Mouse (Mus musculus): ENCODE measurements around the gene Pnma3.
A peak's percentile ranks its signal among the peaks of the same experiment; 100 is the strongest.
"Not testable (repeated sequence)": the region's sequence is repeated elsewhere in the genome, so short reads cannot be mapped to it uniquely, and the experiment has no call there.

Pnma3 gene

GRCm38 (mm10) chrX:73064415-73064793 is at the start of gene Pnma3:
TSS of gene Pnma3 (plus strand) at chrX:73064787.
- DNase-seq, result no peak

GRCm38 (mm10) chrX:73037003-73037402 is 27.6 kb upstream of the Pnma3 start, which contains the start of gene Pnma5:
TSS of gene Pnma5 (minus strand) at chrX:73037103.
- DNase-seq, result no peak

GRCm38 (mm10) chrX:73038831-73039230 is 25.8 kb upstream of the Pnma3 start:
- no peak for DNase-seq

DNA sequence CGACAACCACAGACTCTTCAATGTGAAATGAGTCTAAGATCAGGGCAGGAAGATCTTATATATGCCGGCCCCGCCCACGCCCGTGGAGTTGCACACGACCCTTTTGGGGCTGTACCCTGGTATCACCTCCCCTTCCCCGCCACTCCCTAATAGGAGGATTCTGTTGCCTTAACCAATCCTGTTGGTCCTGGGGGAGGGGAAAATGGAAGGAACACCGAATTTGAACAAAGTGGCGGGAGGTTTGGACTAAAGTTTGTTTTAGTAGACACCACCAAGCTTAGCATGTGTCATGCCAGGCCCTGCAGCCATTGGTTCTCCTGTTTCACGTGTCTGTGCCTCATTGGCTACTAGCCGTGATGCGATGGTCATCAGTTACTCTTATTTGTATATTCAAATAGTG is 24.9 kb upstream of the Pnma3 start:
- no peak for DNase-seq

DNA sequence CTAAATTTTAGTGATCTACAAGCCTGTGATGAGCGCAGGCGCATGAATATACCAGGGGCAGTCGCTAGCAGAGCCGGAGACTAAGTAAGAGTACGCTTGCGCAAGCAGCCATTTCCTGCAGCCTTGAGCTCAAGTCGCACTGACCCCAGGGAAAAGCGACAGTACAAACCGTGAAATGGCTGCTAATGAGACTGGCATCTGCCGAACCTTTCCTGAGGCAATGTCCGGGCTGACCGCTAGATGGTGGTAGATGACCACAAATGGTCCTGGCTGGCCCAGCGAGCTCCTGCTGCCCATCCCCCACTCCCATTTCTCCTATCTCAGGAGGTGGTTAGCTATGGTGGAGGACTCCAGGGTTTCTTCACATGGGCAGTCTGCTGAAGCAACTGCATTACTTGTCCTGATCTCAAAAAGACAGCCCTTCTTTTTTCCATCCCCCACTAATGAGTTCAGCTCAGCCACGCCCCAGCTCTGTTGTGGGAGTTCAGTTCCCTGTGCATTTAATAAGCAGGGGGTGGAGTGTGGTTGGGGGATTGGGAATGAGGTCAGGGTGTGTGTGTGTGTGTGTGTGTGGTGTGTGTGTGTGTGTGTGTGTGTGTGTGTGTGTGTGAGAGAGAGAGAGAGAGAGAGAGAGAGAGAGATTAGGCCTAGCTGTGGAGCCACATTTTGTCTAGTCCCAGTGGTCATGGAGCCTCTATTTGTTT is 10.6 kb upstream of the Pnma3 start:
- DNase-seq, result peak; percentile 95

DNA sequence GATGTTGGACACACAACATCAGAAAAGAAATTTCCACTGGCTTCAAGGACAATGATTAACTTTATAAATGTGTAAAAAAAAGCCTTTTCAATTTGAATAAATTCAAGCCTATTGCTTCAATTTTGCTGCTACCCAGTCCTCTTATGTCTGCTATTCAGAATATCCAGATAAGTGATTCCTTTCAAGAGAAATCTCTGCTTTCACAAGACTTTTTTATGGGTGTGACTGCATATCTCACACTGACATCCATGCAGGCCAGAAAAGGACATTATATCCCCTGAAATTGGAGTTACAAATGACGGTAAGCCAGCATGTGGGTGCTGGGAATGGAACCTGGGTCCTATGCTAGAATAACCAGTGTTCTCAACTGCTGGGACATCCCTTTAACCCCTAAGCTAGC is 3.1 kb upstream of the Pnma3 start:
- DNase-seq, result no peak

DNA sequence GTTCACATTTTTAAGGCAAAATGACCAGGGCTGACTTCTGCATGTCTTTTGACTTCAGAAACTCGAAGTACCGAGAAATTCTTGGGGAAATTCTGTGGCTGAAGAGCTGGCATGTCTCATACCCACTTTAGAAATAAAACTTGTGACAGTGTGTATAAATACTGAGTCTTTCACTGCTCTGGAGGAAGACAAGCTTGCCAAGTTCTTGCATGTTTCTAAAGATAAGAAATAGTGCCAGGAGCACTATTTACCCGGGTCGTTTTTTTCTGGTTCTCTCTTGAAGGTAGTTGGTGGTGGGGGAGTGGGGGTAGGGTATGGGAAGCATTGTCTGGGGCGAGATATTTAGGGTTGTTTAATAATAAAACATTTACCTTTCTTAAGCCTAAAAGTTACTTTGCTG is 2.3 kb upstream of the Pnma3 start:
- DNase-seq, result no peak

GRCm38 (mm10) chrX:73063512-73064414 is 824 bp upstream of the Pnma3 start:
- peak; percentile 21 for DNase-seq

GRCm38 (mm10) chrX:73066765-73067312 is 2.3 kb downstream of the Pnma3 start:
- not testable (repeated sequence) for DNase-seq

DNA sequence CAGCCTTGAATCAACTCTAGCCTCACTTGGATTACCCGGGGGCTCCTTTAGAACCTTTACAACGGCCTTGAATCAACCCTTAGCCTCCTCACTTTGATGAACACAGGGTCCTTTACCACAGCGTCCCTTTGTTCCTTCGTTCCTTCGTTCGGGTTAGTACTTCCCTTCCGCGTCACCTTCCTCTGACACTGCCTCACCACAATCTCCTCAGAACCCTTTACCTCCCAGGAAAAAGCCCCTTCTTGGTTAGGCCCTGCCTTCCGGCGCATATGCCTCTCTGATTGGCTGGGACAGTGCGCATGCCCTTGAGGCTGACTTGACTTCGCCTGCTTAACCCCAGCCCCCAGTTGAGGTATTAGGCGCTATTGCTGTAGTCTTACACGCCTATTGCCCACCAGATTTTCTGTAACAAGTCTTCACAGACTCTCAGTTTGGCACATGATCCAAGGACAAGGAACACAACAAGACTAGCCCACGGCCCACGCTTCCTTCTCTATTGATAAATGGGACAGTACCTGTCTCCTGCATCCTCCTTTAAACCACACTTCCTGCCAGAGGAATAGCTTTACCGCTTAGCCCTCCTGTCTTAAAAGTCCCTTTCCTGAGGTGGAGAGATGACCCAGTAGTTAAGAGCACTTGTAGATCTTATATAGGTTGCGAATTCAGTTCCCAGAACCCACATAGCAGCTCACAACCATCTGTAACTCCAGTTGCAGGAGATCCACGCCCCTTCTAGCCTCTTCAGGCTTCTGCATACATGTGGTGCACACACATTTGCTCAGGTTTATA is 17.9 kb downstream of the Pnma3 start, which contains the start of gene Xlr4a:
TSS of gene Xlr4a (minus strand) at position 212 of the 789 bp plus-strand sequence.
- DNase-seq, result not testable (repeated sequence)

GRCm38 (mm10) chrX:73096941-73097508 is 32.4 kb downstream of the Pnma3 start, which contains the start of gene Xlr3a:
TSS of gene Xlr3a (minus strand) at chrX:73097095.
- peak; percentile 14 for DNase-seq

GRCm38 (mm10) chrX:73116747-73117146 is 52.2 kb downstream of the Pnma3 start, which contains the start of gene Gm14685:
TSS of gene Gm14685 (plus strand) at chrX:73117047.
- not testable (repeated sequence) for DNase-seq

Measured in lung, postnatal 10 days (tissue).